Mouse (Mus musculus): ENCODE results near the gene Slc5a4a. TPM values are rescaled to one million over a fixed set of nuclear protein-coding genes. Genes with fewer than 3 reads are reported as not detected.

Slc5a4a gene
- total and polyA plus RNA-seq, 3 experiments = not detected

DNA sequence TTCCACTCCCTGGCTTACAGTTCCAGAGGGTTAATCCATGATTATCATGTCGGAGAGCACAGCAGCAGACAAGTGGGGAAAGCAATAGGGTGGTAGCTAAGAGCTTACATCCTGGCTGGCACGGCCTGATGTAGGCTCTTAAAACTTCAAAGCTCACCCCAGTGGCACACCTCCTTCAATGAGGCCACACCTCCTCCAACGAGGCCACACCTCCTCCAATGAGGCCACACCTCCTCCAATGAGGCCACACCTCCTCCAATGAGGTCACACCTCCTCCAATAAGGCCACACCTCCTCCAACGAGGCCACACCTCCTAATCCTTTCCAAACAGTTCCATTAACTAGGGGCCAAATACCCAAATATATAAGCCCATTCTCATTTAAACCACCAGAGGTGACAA is 66.9 kb downstream of the Slc5a4a start:
- no peaks in the 10 kb centered on the region for H3K4me1 ChIP-seq (ENCODE audit: control insufficient read depth in 1 of 2, insufficient read depth in 2 of 2)
- in situ Hi-C loops (cut with MboI; ENCODE audit: low pct_ligation_motif_present, low pct_unique_long_range_greater_than_20kb, low sequenced_read_pairs) = no loop called here
- H3K4me2 ChIP-seq (ENCODE audit: insufficient read depth, low read depth, poor library complexity, severe bottlenecking) = no peak overlapping the region
- H3K36me3 ChIP-seq (replicated peaks in 1 of 2; ENCODE audit: control insufficient read depth in 1 of 2, insufficient read depth in 1 of 2, low read length in 1 of 2) = peaks cover 11 to 50% of the 10 kb centered on the region in 2 experiments
- TF ChIP-seq NELFE (IDR thresholded peaks at IDR 0.05; ENCODE audit: low read depth, low read length) = no peak
- no peak for TF ChIP-seq MAX (IDR thresholded peaks at IDR 0.05; ENCODE audit: low read length)
- no peak for TF ChIP-seq POLR2AphosphoS2 (IDR thresholded peaks at IDR 0.05; ENCODE audit: low read depth, low read length)
- TF ChIP-seq JUND (conservative IDR thresholded peaks at IDR 0.05; ENCODE audit: low read depth, low read length) = no peak
- no peak for TF ChIP-seq BHLHE40 (IDR thresholded peaks at IDR 0.05; ENCODE audit: low read depth, low read length)
- TF ChIP-seq TCF12 (IDR thresholded peaks at IDR 0.05; ENCODE audit: low read depth, low read length) = no peak
- TF ChIP-seq EP300 (IDR thresholded peaks at IDR 0.05; ENCODE audit: low read length) = no peak
- TF ChIP-seq USF2 (conservative IDR thresholded peaks at IDR 0.05; ENCODE audit: low read depth, low read length) = no peak
- no peak for TF ChIP-seq RCOR1 (conservative IDR thresholded peaks at IDR 0.05; ENCODE audit: low read depth, low read length)
- no peak for TF ChIP-seq ZMIZ1 (IDR thresholded peaks at IDR 0.05; ENCODE audit: low read depth, low read length)
- TF ChIP-seq ETS1 (conservative IDR thresholded peaks at IDR 0.05; ENCODE audit: low read depth, low read length) = no peak
- TF ChIP-seq MXI1 (IDR thresholded peaks at IDR 0.05; ENCODE audit: low read depth, low read length) = no peak
- TF ChIP-seq PAX5 (IDR thresholded peaks at IDR 0.05; ENCODE audit: low read length) = no peak
- TF ChIP-seq KAT2A (IDR thresholded peaks at IDR 0.05; ENCODE audit: insufficient replicate concordance, low read length) = no peak
- TF ChIP-seq JUN (IDR thresholded peaks at IDR 0.05; ENCODE audit: insufficient read depth, low read depth, low read length) = no peak
- no peak for TF ChIP-seq MAZ (IDR thresholded peaks at IDR 0.05; ENCODE audit: low read depth, low read length)
- TF ChIP-seq ELF1 (IDR thresholded peaks at IDR 0.05; ENCODE audit: low read depth, low read length) = no peak
- no peak for TF ChIP-seq RAD21 (IDR thresholded peaks at IDR 0.05; ENCODE audit: low read depth, low read length)
- TF ChIP-seq SIN3A (IDR thresholded peaks at IDR 0.05; ENCODE audit: low read length) = no peak
- TF ChIP-seq MAFK (IDR thresholded peaks at IDR 0.05; ENCODE audit: insufficient replicate concordance, low read length) = no peak
- DNase-seq (ENCODE audit: extremely low read depth) = no peak
- H3K4me3 ChIP-seq (replicated peaks in 1 of 3; ENCODE audit: low read depth in 2 of 3, low read length in 2 of 3, poor library complexity in 1 of 3) = no peak overlapping the region
- dilution Hi-C loops (cut with MboI; ENCODE audit: extremely low pct_ligation_motif_present, extremely low pct_unique_long_range_greater_than_20kb, low sequenced_read_pairs) = no loop called here
- no peak overlapping the region for H3K9ac ChIP-seq (ENCODE audit: insufficient read depth, low read depth)
- no peak overlapping the region for H3K27ac ChIP-seq (ENCODE audit: insufficient read depth, low read depth)
- peaks cover 14% of the 10 kb centered on the region for H3K9me3 ChIP-seq (replicated peaks; ENCODE audit: low read length)
- no peaks in the 10 kb centered on the region for H3K79me2 ChIP-seq (replicated peaks; ENCODE audit: control insufficient read depth, extremely low read depth, insufficient read depth, poor library complexity, severe bottlenecking)
- H3K27me3 ChIP-seq (replicated peaks) = no peaks in the 10 kb centered on the region

DNA sequence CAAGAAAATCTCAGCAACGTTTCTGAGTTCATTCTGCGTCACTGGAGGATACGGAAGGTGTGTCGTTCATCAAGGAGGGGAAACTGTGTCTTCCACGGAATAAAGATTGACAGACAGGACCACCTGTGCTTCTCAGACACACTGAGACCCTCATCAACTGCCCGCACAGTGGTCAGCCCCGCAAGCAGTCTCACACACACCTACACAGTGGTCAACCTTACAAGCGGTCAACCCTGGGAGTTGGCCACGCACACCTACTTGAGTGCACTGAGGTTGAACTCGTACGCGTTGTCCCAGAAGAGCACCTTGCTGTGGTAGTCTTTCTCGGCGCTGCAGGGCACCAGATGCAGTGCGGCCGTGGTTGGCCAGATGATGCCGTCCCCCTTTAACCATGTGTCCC is 69.8 kb downstream of the Slc5a4a start:
- Histone ChIP-seq H3K9ac (ENCODE audit: insufficient read depth, low read depth) (no peak overlapping the region), H3K27ac (ENCODE audit: insufficient read depth, low read depth) (no peak overlapping the region), H3K79me2 (replicated peaks; ENCODE audit: control insufficient read depth, extremely low read depth, insufficient read depth, poor library complexity, severe bottlenecking) (no peaks in the 10 kb centered on the region), H3K9me3 (replicated peaks; ENCODE audit: low read length) (peaks cover 14% of the 10 kb centered on the region), H3K4me2 (ENCODE audit: insufficient read depth, low read depth, poor library complexity, severe bottlenecking) (no peak overlapping the region), H3K36me3 (replicated peaks in 1 of 2; ENCODE audit: control insufficient read depth in 1 of 2, insufficient read depth in 1 of 2, low read length in 1 of 2) (peaks cover 12 to 60% of the 10 kb centered on the region in 2 experiments), H3K27me3 (replicated peaks) (no peaks in the 10 kb centered on the region), H3K4me1 (ENCODE audit: control insufficient read depth in 1 of 2, insufficient read depth in 2 of 2) (no peaks in the 10 kb centered on the region), H3K4me3 (replicated peaks in 1 of 3; ENCODE audit: low read depth in 2 of 3, low read length in 2 of 3, poor library complexity in 1 of 3) (no peak overlapping the region)
- in situ Hi-C loops (cut with MboI; ENCODE audit: low pct_ligation_motif_present, low pct_unique_long_range_greater_than_20kb, low sequenced_read_pairs) = no loop called here
- TF ChIP-seq MEF2A (IDR thresholded peaks at IDR 0.05; ENCODE audit: borderline replicate concordance, low read depth, low read length) = no peak
- TF ChIP-seq MAFK (IDR thresholded peaks at IDR 0.05; ENCODE audit: insufficient replicate concordance, low read length) = no peak
- no peak for TF ChIP-seq USF2 (conservative IDR thresholded peaks at IDR 0.05; ENCODE audit: low read depth, low read length)
- TF ChIP-seq TCF12 (IDR thresholded peaks at IDR 0.05; ENCODE audit: low read depth, low read length) = no peak
- no peak for TF ChIP-seq POLR2AphosphoS2 (IDR thresholded peaks at IDR 0.05; ENCODE audit: low read depth, low read length)
- no peak for TF ChIP-seq NRF1 (IDR thresholded peaks at IDR 0.05; ENCODE audit: low read depth, low read length)
- TF ChIP-seq MXI1 (IDR thresholded peaks at IDR 0.05; ENCODE audit: low read depth, low read length) = no peak
- TF ChIP-seq UBTF (IDR thresholded peaks at IDR 0.05; ENCODE audit: low read depth, low read length) = no peak
- TF ChIP-seq ZKSCAN1 (IDR thresholded peaks at IDR 0.05; ENCODE audit: borderline replicate concordance, low read depth, low read length) = no peak
- no peak for DNase-seq (ENCODE audit: extremely low read depth)
- dilution Hi-C loops (cut with MboI; ENCODE audit: extremely low pct_ligation_motif_present, extremely low pct_unique_long_range_greater_than_20kb, low sequenced_read_pairs) = no loop called here

Data from CH12.LX (cell line).